Mouse (Mus musculus): ENCODE data around the gene Chrna9.

DNA sequence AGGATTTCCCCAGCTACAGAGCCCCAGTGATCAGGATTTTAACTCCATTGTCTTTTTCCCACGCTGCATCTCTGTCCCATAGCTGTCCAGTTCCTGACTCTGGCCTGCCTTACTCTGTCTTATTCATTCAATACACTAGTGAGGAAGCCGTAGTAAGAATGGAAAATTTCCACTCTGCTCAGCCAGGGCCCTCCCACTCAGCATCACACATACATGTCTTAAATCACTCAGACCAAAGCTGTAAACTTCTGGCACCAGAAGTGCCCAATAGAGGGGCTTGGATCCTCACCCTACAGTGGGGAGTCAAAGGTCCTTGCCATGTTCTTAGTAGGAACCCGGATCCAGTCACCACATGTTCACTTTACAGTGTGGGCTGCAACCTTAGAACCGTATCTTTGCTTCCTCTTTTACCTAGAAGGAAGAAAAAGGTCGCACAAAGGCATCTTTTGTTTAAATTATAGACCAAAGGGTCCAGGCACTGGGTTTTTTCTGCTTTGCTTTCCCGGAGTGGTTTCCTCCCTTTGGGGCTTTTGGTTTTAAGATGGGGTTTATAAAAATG lies 65.9 kb downstream of the Chrna9 start:
- no peak for TF ChIP-seq GATA1 (IDR thresholded peaks at IDR 0.05; ENCODE audit: borderline replicate concordance, low read length)
- TF ChIP-seq CTCF (IDR thresholded peaks at IDR 0.05; ENCODE audit: low read depth, low read length) = no peak

Measured in G1E (cell line).